Comparison of ENCODE assay signal across 23 mouse cellular contexts in genomic region chr3:47051563-47051962, GRCm38 (mm10).
A peak's percentile ranks its signal among the peaks of the same experiment; 100 is the strongest.
DNase-seq lines count a peak whose midpoint lies in the region; ATAC-seq and TF ChIP-seq lines count a peak whose summit lies in the region.
"Had no signal": no experiment of that assay in that cellular context is flagged by ENCODE, and none has a peak within 500 bp of the region (broad histone marks: within the 10 kb centered on the region; RNA-seq: fewer than 3 reads in every experiment).

No protein-coding gene starts in this region.

- no peak for TF ChIP-seq POLR2A in heart, adult 2 months (IDR thresholded peaks at IDR 0.05; ENCODE audit: insufficient read depth, low read depth, low read length)

- H3K27me3 ChIP-seq in forebrain, postnatal 0 days (ENCODE audit: insufficient read depth, low read length): no peaks in the 10 kb centered on the region
- no peaks in the 10 kb centered on the region for H3K27me3 ChIP-seq in heart, adult 2 months (ENCODE audit: control insufficient read depth, insufficient read depth, low read length)
- H3K27me3 ChIP-seq: embryonic facial prominence, embryonic 12.5 days; forebrain, embryonic 13.5 days; Patski had no signal

- H3K4me1 ChIP-seq in forebrain, postnatal 0 days (ENCODE audit: insufficient read depth): no peaks in the 10 kb centered on the region
- no peaks in the 10 kb centered on the region for H3K4me1 ChIP-seq in heart, adult 2 months (ENCODE audit: control insufficient read depth, insufficient read depth, low read length)
- H3K4me1 ChIP-seq: embryonic facial prominence, embryonic 10.5 days; embryonic facial prominence, embryonic 12.5 days; forebrain, embryonic 13.5 days had no signal

- no peaks in the 10 kb centered on the region for H3K9me3 ChIP-seq in forebrain, postnatal 0 days (ENCODE audit: low read length)
- H3K9me3 ChIP-seq: embryonic facial prominence, embryonic 10.5 days; embryonic facial prominence, embryonic 12.5 days; forebrain, embryonic 13.5 days had no signal

- TF ChIP-seq EP300 in heart, adult 2 months (IDR thresholded peaks at IDR 0.05; ENCODE audit: insufficient read depth, low read depth, low read length): no peak

- H3K9ac ChIP-seq in forebrain, postnatal 0 days: no peak overlapping the region
- no peak overlapping the region for H3K9ac ChIP-seq in heart, adult 2 months (ENCODE audit: low read depth, low read length)
- H3K9ac ChIP-seq: embryonic facial prominence, embryonic 12.5 days; forebrain, embryonic 13.5 days had no signal

- no peak overlapping the region for H3K27ac ChIP-seq in forebrain, postnatal 0 days (ENCODE audit: low read depth, low read length)
- no peak overlapping the region for H3K27ac ChIP-seq in heart, adult 2 months
- H3K27ac ChIP-seq: embryonic facial prominence, embryonic 10.5 days; embryonic facial prominence, embryonic 12.5 days; forebrain, embryonic 13.5 days had no signal

- H3K79me2 ChIP-seq in heart, adult 2 months (replicated peaks; ENCODE audit: control insufficient read depth, insufficient read depth, low read length): no peaks in the 10 kb centered on the region

- H3K36me3 ChIP-seq in forebrain, postnatal 0 days (ENCODE audit: insufficient read depth): no peaks in the 10 kb centered on the region
- H3K36me3 ChIP-seq in heart, adult 2 months (ENCODE audit: control insufficient read depth, insufficient read depth, low read length): no peaks in the 10 kb centered on the region
- H3K36me3 ChIP-seq: embryonic facial prominence, embryonic 10.5 days; embryonic facial prominence, embryonic 12.5 days had no signal

- no peak overlapping the region for H3K4me3 ChIP-seq in forebrain, postnatal 0 days (ENCODE audit: low read depth, low read length)
- H3K4me3 ChIP-seq in heart, adult 2 months: no peak overlapping the region
- H3K4me3 ChIP-seq: embryonic facial prominence, embryonic 10.5 days; embryonic facial prominence, embryonic 12.5 days; erythroblast, embryonic 14.5 days; forebrain, embryonic 13.5 days had no signal

- TF ChIP-seq CTCF in forebrain, postnatal 0 days (IDR thresholded peaks at IDR 0.05; ENCODE audit: low read depth): no peak
- no peak for TF ChIP-seq CTCF in heart, adult 2 months (IDR thresholded peaks at IDR 0.05)

- no peak for DNase-seq in forebrain, postnatal 0 days
- no peak for DNase-seq in MN1 (ENCODE audit: low spot score)
- no peak for DNase-seq in heart, adult 2 months
- DNase-seq: adrenal gland, adult 2 months; adrenal gland, postnatal 10 days; adrenal gland, postnatal 25 days; cerebellum, adult 11 months; cerebellum, adult 18-20 months; cerebellum, adult 8-10 months; cerebellum, adult 9-11 months; cerebellum, postnatal 14 days; cerebellum, postnatal 36 days had no signal

- ATAC-seq in common myeloid progenitor, adult 5-6 weeks (replicated peaks; ENCODE audit: low read depth, poor library complexity, severe bottlenecking): peak; percentile 58
- 0 out of 2 replicates have a peak, but pooled peaks have one; percentile 65 for ATAC-seq in erythroid progenitor cell, adult 5-6 weeks (replicated peaks; ENCODE audit: low FRiP score, poor library complexity, severe bottlenecking)
- peak; percentile 63; the same call in 1 of the 2 replicates for ATAC-seq in megakaryocyte, adult 5-6 weeks (ENCODE audit: poor library complexity, severe bottlenecking)
- ATAC-seq in neutrophil, adult 5-6 weeks (ENCODE audit: extremely low read depth, insufficient number of reproducible peaks, low FRiP score, poor library complexity, severe bottlenecking): 0 out of 2 replicates have a peak, but pooled peaks have one; percentile 23
- ATAC-seq in forebrain, postnatal 0 days: no peak
- ATAC-seq in frontal cortex, adult (ENCODE audit: low TSS enrichment): no peak
- ATAC-seq: forebrain, embryonic 13.5 days; forebrain, embryonic 16.5 days; Patski had no signal

- intact Hi-C loops in heart, adult 2 months (cut with DNase I): no loop called here

- WGBS in forebrain, postnatal 0 days: 98% methylated on average over 14 of the region's 14 CpGs
- WGBS in heart, adult 2 months: 94% methylated on average over 14 of the region's 14 CpGs

- no peak overlapping the region for H3K4me2 ChIP-seq in forebrain, postnatal 0 days (ENCODE audit: low read depth)
- H3K4me2 ChIP-seq: embryonic facial prominence, embryonic 12.5 days; forebrain, embryonic 13.5 days had no signal

Comparison
In these comparisons a context has a peak if more than half of its experiments do, and no peak if none do; other contexts are left out.
1. ATAC-seq: peak in common myeloid progenitor, adult 5-6 weeks (single experiment), erythroid progenitor cell, adult 5-6 weeks (single experiment), megakaryocyte, adult 5-6 weeks (single experiment) and neutrophil, adult 5-6 weeks (single experiment); none in forebrain, postnatal 0 days (single experiment) and frontal cortex, adult (single experiment).